Mouse (Mus musculus) layer of hippocampus, adult 2 months (tissue): ENCODE measurements around the gene Ankfn1. TPM values are rescaled to one million over a fixed set of nuclear protein-coding genes. Genes with fewer than 3 reads are reported as not detected.

ENCODE experiments used
- DNase-seq, 2 experiments: peaks; one replicate each; pipeline ENCODE4 v3.0.0; 2022; ENCODE audit warnings: low spot score in 2 of 2
- H3K27ac ChIP-seq: fragments of 200-600 bp; 2 replicates; pipeline ENCODE4 v1.8.1; 2022
- H3K4me3 ChIP-seq: fragments of 200-600 bp; 2 replicates; pipeline ENCODE4 v1.8.1; 2022; ENCODE audit warnings: mild to moderate bottlenecking
- CTCF ChIP-seq: fragments of 200-600 bp; conservative IDR thresholded peaks from 2 replicates; pipeline ENCODE4 v1.8.1; 2022; ENCODE audit warnings: antibody characterized with exemption, mild to moderate bottlenecking, moderate library complexity
- total RNA-seq, 2 experiments: library from RNA; stranded (reverse); gene quantifications; 2 replicates each; pipeline ENCODE4 v1.2.3; 2021

Ankfn1 gene
- total RNA-seq, 2 experiments from 2014 or later, result 1.1 to 1.2 TPM

GRCm38 (mm10) chr11:89404489-89404888, 373.0 kb downstream of the Ankfn1 start:
- TF ChIP-seq CTCF, result peak; percentile 77
- Histone ChIP-seq H3K4me3 (no peak overlapping the region), H3K27ac (no peak overlapping the region)
- DNase-seq, result peak; percentile 4 to 29

- DNase-seq, result no peak
- no peak for TF ChIP-seq CTCF
- no peak overlapping the region for H3K4me3 ChIP-seq
- no peak overlapping the region for H3K27ac ChIP-seq
Measured at GRCm38 (mm10) chr11:89403436-89403835, 374.0 kb downstream of the Ankfn1 start.

- no peak for TF ChIP-seq CTCF
- DNase-seq, result no peak
- H3K27ac ChIP-seq, result no peak overlapping the region
- no peak overlapping the region for H3K4me3 ChIP-seq
Measured at GRCm38 (mm10) chr11:89388851-89389250, 388.6 kb downstream of the Ankfn1 start.

- no peak for TF ChIP-seq CTCF
- DNase-seq, result no peak
- no peak overlapping the region for H3K4me3 ChIP-seq
- H3K27ac ChIP-seq, result no peak overlapping the region
Measured at GRCm38 (mm10) chr11:89382634-89383009, 394.8 kb downstream of the Ankfn1 start.

GRCm38 (mm10) chr11:89381782-89382633, 395.4 kb downstream of the Ankfn1 start:
- TF ChIP-seq CTCF, result no peak
- DNase-seq, result peak; percentile 15 to 26
- Histone ChIP-seq H3K27ac (no peak overlapping the region), H3K4me3 (no peak overlapping the region)

- no peak for TF ChIP-seq CTCF
- H3K27ac ChIP-seq, result no peak overlapping the region
- no peak for DNase-seq
- no peak overlapping the region for H3K4me3 ChIP-seq
Measured at GRCm38 (mm10) chr11:89370941-89371340, 406.5 kb downstream of the Ankfn1 start.

- no peak for TF ChIP-seq CTCF
- H3K27ac ChIP-seq, result no peak overlapping the region
- no peak overlapping the region for H3K4me3 ChIP-seq
- no peak for DNase-seq
Measured at GRCm38 (mm10) chr11:89370373-89370772, 407.1 kb downstream of the Ankfn1 start.

GRCm38 (mm10) chr11:89363981-89364380, 413.5 kb downstream of the Ankfn1 start:
- Histone ChIP-seq H3K4me3 (no peak overlapping the region), H3K27ac (no peak overlapping the region)
- TF ChIP-seq CTCF, result no peak
- no peak for DNase-seq

GRCm38 (mm10) chr11:89360895-89361294, 416.6 kb downstream of the Ankfn1 start:
- no peak for TF ChIP-seq CTCF
- no peak for DNase-seq
- Histone ChIP-seq H3K27ac (no peak overlapping the region), H3K4me3 (no peak overlapping the region)

GRCm38 (mm10) chr11:89358546-89358945, 418.9 kb downstream of the Ankfn1 start:
- Histone ChIP-seq H3K4me3 (no peak overlapping the region), H3K27ac (no peak overlapping the region)
- no peak for TF ChIP-seq CTCF
- DNase-seq, result no peak

- Histone ChIP-seq H3K4me3 (no peak overlapping the region), H3K27ac (no peak overlapping the region)
- TF ChIP-seq CTCF, result no peak
- no peak for DNase-seq
Measured at GRCm38 (mm10) chr11:89356479-89356878, 421.0 kb downstream of the Ankfn1 start.

- TF ChIP-seq CTCF, result no peak
- Histone ChIP-seq H3K27ac (no peak overlapping the region), H3K4me3 (no peak overlapping the region)
- no peak for DNase-seq
Measured at GRCm38 (mm10) chr11:89356018-89356417, 421.4 kb downstream of the Ankfn1 start.

- Histone ChIP-seq H3K27ac (no peak overlapping the region), H3K4me3 (no peak overlapping the region)
- no peak for TF ChIP-seq CTCF
- no peak for DNase-seq
Measured at GRCm38 (mm10) chr11:89340238-89340637, 437.2 kb downstream of the Ankfn1 start.

Other genes starting within 250 kb of the Ankfn1 start
- gene Pctp, start 225.2 kb upstream of the Ankfn1 start, total RNA-seq, result 1 to 10 TPM in 1 of 2 experiments, under 1 TPM in 1; 0.88 to 1.2 TPM